Mouse (Mus musculus) CH12.LX (cell line): Measurements from ENCODE around the gene Atxn2l.

Experiments used
- CTCF ChIP-seq, 2 experiments: IDR thresholded peaks in 1 of 2; conservative IDR thresholded peaks in 1 of 2; 2 replicates each; pipeline ENCODE4 v1.5.1; 2011 to 2012; ENCODE audit warnings: low read depth in 2 of 2, low read length in 2 of 2, improper control_type of control experiment in 1 of 2, inconsistent platforms in 1 of 2, mild to moderate bottlenecking in 1 of 2, moderate library complexity in 1 of 2
- GABPA ChIP-seq: IDR thresholded peaks from 2 replicates; pipeline ENCODE4 v1.6.1; 2012; ENCODE audit warnings: low read depth, low read length, improper control_type of control experiment, inconsistent platforms; ENCODE audit not compliant: insufficient replicate concordance
- POLR2A ChIP-seq: IDR thresholded peaks from 2 replicates; pipeline ENCODE4 v1.6.1; 2011; ENCODE audit warnings: low read depth, mild to moderate bottlenecking, improper control_type of control experiment, low read length
- ZC3H11A ChIP-seq: IDR thresholded peaks from 2 replicates; pipeline ENCODE4 v1.6.1; 2012; ENCODE audit warnings: low read depth, mild to moderate bottlenecking, inconsistent platforms, low read length, improper control_type of control experiment

DNA sequence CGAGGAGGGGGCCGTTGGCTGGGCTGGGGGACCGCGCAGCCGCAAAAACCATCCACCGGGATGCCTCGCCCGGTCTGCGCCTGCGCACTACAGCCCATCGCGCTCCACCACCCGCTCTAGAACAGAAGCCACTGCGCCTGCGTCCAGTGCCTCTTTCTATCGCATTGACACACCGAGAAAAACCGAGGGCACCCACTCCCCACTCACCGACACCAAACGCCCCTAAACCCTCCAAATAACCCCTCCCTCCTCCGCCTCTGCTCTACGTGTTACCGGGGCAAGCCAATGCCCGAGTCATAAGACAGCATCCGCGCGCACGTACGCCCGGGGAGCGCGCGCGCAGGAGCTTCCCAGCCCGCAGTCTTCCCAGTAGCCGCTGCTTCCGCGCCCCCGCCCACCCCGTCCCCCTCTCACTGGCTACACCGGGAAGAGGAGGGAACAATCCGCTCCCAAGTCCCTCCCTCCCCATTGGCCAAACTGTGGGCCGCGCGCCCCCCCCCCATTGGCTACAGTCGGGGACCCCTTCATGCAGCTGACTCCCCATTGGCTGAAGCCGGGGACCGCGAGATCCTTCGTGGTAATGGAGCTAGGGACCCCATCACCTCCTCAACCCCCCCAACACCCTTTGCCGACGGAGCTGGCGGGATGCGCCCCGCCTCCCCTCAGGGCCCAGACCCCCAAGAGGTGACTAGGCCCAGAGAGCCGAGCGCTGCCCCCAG is 1.1 kb downstream of the Atxn2l start:
- TF ChIP-seq CTCF (conservative IDR thresholded peaks at IDR 0.05 in 1 of 2, IDR thresholded peaks at IDR 0.05 in 1 of 2; ENCODE audit: low read depth in 2 of 2, low read length in 2 of 2) (no peak), ZC3H11A (no peak), GABPA (no peak), POLR2A (peak; percentile 71)
